8 mouse cellular contexts compared by ENCODE assay signal in genomic region chr9:107587833-107588639, GRCm38 (mm10). TPM values are rescaled to one million over a fixed set of nuclear protein-coding genes. Genes with fewer than 3 reads are reported as not detected.
DNase-seq lines count a peak whose midpoint lies in the region; ATAC-seq and TF ChIP-seq lines count a peak whose summit lies in the region.

No protein-coding gene starts in this region.

- H3K27ac ChIP-seq in embryonic fibroblast, embryonic 13.5 days (ENCODE audit: insufficient read depth, low read length), result no peak overlapping the region
- no peak overlapping the region for H3K27ac ChIP-seq in intestine, embryonic 14.5 days (ENCODE audit: low read depth)
- H3K27ac ChIP-seq in lung, embryonic 16.5 days (ENCODE audit: low read length), result no peak overlapping the region
- peak overlapping the region; percentile 50; the same call in 1 of the 2 replicates for H3K27ac ChIP-seq in stomach, postnatal 0 days (replicated peaks)

- H3K4me2 ChIP-seq in intestine, embryonic 14.5 days (ENCODE audit: low read length), result peak overlapping the region; percentile 89
- H3K4me2 ChIP-seq in lung, embryonic 16.5 days (ENCODE audit: low read depth, low read length), result peak overlapping the region; percentile 84
- H3K4me2 ChIP-seq in stomach, postnatal 0 days (replicated peaks; ENCODE audit: low read depth), result peak overlapping the region; percentile 74

- no peak; the same call in 1 of the 2 replicates for ATAC-seq in intestine, embryonic 14.5 days (replicated peaks; ENCODE audit: low FRiP score, low TSS enrichment, low read depth)
- ATAC-seq in lung, embryonic 16.5 days (ENCODE audit: low read depth), result no peak; the same call in 1 of the 2 replicates
- peak; percentile 1; the same call in 1 of the 2 replicates for ATAC-seq in stomach, postnatal 0 days (ENCODE audit: low FRiP score, low TSS enrichment)

- peak; percentile 53 for DNase-seq in gastrocnemius, postnatal 10 days
- DNase-seq in gastrocnemius, adult 18-20 months (ENCODE audit: low spot score), result no peak
- DNase-seq in ES-CJ7 (ENCODE audit: low read depth, low spot score), result peak; percentile 47
- DNase-seq in intestine, embryonic 14.5 days (ENCODE audit: low spot score), result no peak
- peak; percentile 69 for DNase-seq in stomach, postnatal 0 days (ENCODE audit: low spot score)
- no peak for DNase-seq in ovary, postnatal 14 days (ENCODE audit: low spot score)

- H3K4me1 ChIP-seq in embryonic fibroblast, embryonic 13.5 days (ENCODE audit: control insufficient read depth, insufficient read depth, low read length), result peaks cover 5% of the 10 kb centered on the region; the same call in 1 of the 2 replicates
- H3K4me1 ChIP-seq in intestine, embryonic 14.5 days (replicated peaks; ENCODE audit: control insufficient read depth, insufficient read depth, low read length), result peaks cover 11% of the 10 kb centered on the region
- H3K4me1 ChIP-seq in lung, embryonic 16.5 days (replicated peaks; ENCODE audit: control insufficient read depth, insufficient read depth, low read length), result peaks cover 16% of the 10 kb centered on the region
- H3K4me1 ChIP-seq in stomach, postnatal 0 days (replicated peaks; ENCODE audit: control insufficient read depth, insufficient read depth), result peaks cover 4% of the 10 kb centered on the region

- peaks cover 39% of the 10 kb centered on the region for H3K36me3 ChIP-seq in intestine, embryonic 14.5 days (ENCODE audit: control insufficient read depth, insufficient read depth, low read length)
- peaks cover 25% of the 10 kb centered on the region; the same call in 1 of the 2 replicates for H3K36me3 ChIP-seq in lung, embryonic 16.5 days (ENCODE audit: control insufficient read depth, insufficient read depth, low read length)
- peaks cover 25% of the 10 kb centered on the region; the same call in 1 of the 2 replicates for H3K36me3 ChIP-seq in stomach, postnatal 0 days (ENCODE audit: control insufficient read depth, insufficient read depth, low read length)

- TF ChIP-seq POLR2A in embryonic fibroblast, embryonic 13.5 days (IDR thresholded peaks at IDR 0.05; ENCODE audit: low read depth, low read length), result no peak

- no peak for TF ChIP-seq CTCF in embryonic fibroblast, embryonic 13.5 days (IDR thresholded peaks at IDR 0.05; ENCODE audit: borderline replicate concordance, insufficient read depth, low read length)
- no peak for TF ChIP-seq CTCF in stomach, postnatal 0 days (IDR thresholded peaks at IDR 0.05; ENCODE audit: low read depth)

- peak; percentile 65 for TF ChIP-seq EP300 in stomach, postnatal 0 days (optimal IDR thresholded peaks at IDR 0.05)

- WGBS in intestine, embryonic 14.5 days, result 3% methylated on average over 33 of the region's 33 CpGs
- WGBS in lung, embryonic 16.5 days, result 1% methylated on average over 33 of the region's 33 CpGs
- WGBS in stomach, postnatal 0 days, result 2% methylated on average over 33 of the region's 33 CpGs

- peak overlapping the region; percentile 65 for H3K9ac ChIP-seq in intestine, embryonic 14.5 days (ENCODE audit: low read length)
- peak overlapping the region; percentile 66 for H3K9ac ChIP-seq in lung, embryonic 16.5 days (ENCODE audit: low read length)
- peak overlapping the region; percentile 63 for H3K9ac ChIP-seq in stomach, postnatal 0 days (ENCODE audit: low read length)

- H3K27me3 ChIP-seq in intestine, embryonic 14.5 days (replicated peaks; ENCODE audit: control insufficient read depth, insufficient read depth, low read length), result no peaks in the 10 kb centered on the region
- no peaks in the 10 kb centered on the region for H3K27me3 ChIP-seq in lung, embryonic 16.5 days (ENCODE audit: control insufficient read depth, insufficient read depth, low read depth, low read length)
- no peaks in the 10 kb centered on the region for H3K27me3 ChIP-seq in stomach, postnatal 0 days (ENCODE audit: control insufficient read depth, insufficient read depth, low read length)

- peak overlapping the region; percentile 78 for H3K4me3 ChIP-seq in embryonic fibroblast, embryonic 13.5 days (ENCODE audit: insufficient read depth, low read length)
- H3K4me3 ChIP-seq in intestine, embryonic 14.5 days (ENCODE audit: low read depth, low read length), result peak overlapping the region; percentile 77
- peak overlapping the region; percentile 62 for H3K4me3 ChIP-seq in lung, embryonic 16.5 days (ENCODE audit: low read length)
- peak overlapping the region; percentile 56 for H3K4me3 ChIP-seq in stomach, postnatal 0 days (ENCODE audit: low read depth, low read length)

- H3K9me3 ChIP-seq in intestine, embryonic 14.5 days (ENCODE audit: control insufficient read depth, low read length), result no peaks in the 10 kb centered on the region
- no peaks in the 10 kb centered on the region for H3K9me3 ChIP-seq in lung, embryonic 16.5 days (ENCODE audit: control insufficient read depth, low read length)
- no peaks in the 10 kb centered on the region for H3K9me3 ChIP-seq in stomach, postnatal 0 days (ENCODE audit: control insufficient read depth, low read length)

RNA-seq across cellular contexts. Expression of gene Ifrd2, which starts 0.6 kb away (rescaled TPM):
- 10 to 100 TPM; 34.6 to 40.4 TPM for total RNA-seq in gastrocnemius, postnatal 10 days (2021)
- total RNA-seq in gastrocnemius, adult 18-20 months (2021), result 10 to 100 TPM; 44.6 to 49.7 TPM
- polyA plus RNA-seq in embryonic fibroblast, embryonic 13.5 days (2011; ENCODE audit: insufficient read length, low read depth, missing spikeins), result 31.1 and 31.5 TPM in 2 replicates
- polyA plus RNA-seq in intestine, embryonic 14.5 days (2014; fragmentation: Nextera tagmentation; extraction: Ambion mirVana), result 77.4 and 79.5 TPM in 2 replicates
- polyA plus RNA-seq in lung, embryonic 16.5 days (2015; fragmentation: Nextera tagmentation; extraction: Ambion mirVana), result 44.1 and 51.9 TPM in 2 replicates
- polyA plus RNA-seq in stomach, postnatal 0 days (2015; fragmentation: Nextera tagmentation; extraction: Ambion mirVana), result 35.5 and 42.7 TPM in 2 replicates

RNA-seq across cellular contexts. Expression of gene Hyal3, which starts 7.4 kb away (rescaled TPM):
- 1 to 10 TPM in 1 of 2 experiments, under 1 TPM in 1; 0.28 to 1.1 TPM for total RNA-seq in gastrocnemius, postnatal 10 days (2021)
- under 1 TPM; 0.19 to 0.23 TPM for total RNA-seq in gastrocnemius, adult 18-20 months (2021)
- polyA plus RNA-seq in embryonic fibroblast, embryonic 13.5 days (2011; ENCODE audit: insufficient read length, low read depth, missing spikeins), result 0.40 and 0.76 TPM in 2 replicates
- polyA plus RNA-seq in intestine, embryonic 14.5 days (2014; fragmentation: Nextera tagmentation; extraction: Ambion mirVana), result 0.87 and 1.4 TPM in 2 replicates
- polyA plus RNA-seq in lung, embryonic 16.5 days (2015; fragmentation: Nextera tagmentation; extraction: Ambion mirVana), result 0.97 and 1.6 TPM in 2 replicates
- polyA plus RNA-seq in stomach, postnatal 0 days (2015; fragmentation: Nextera tagmentation; extraction: Ambion mirVana), result 1.3 and 1.4 TPM in 2 replicates

RNA-seq across cellular contexts. Expression of gene Naa80, which starts 9.3 kb away (rescaled TPM):
- total RNA-seq in gastrocnemius, postnatal 10 days (2021), result 10 to 100 TPM; 12.1 to 15.7 TPM
- 10 to 100 TPM; 14.0 to 15.3 TPM for total RNA-seq in gastrocnemius, adult 18-20 months (2021)
- polyA plus RNA-seq in embryonic fibroblast, embryonic 13.5 days (2011; ENCODE audit: insufficient read length, low read depth, missing spikeins), result 11.3 and 15.4 TPM in 2 replicates
- polyA plus RNA-seq in intestine, embryonic 14.5 days (2014; fragmentation: Nextera tagmentation; extraction: Ambion mirVana), result 14.7 and 19.6 TPM in 2 replicates
- polyA plus RNA-seq in lung, embryonic 16.5 days (2015; fragmentation: Nextera tagmentation; extraction: Ambion mirVana), result 22.3 and 23.0 TPM in 2 replicates
- 13.3 and 14.7 TPM in 2 replicates for polyA plus RNA-seq in stomach, postnatal 0 days (2015; fragmentation: Nextera tagmentation; extraction: Ambion mirVana)

RNA-seq across cellular contexts. Expression of gene Hyal1, which starts 11.3 kb away (rescaled TPM):
- 1 to 10 TPM; 2.5 to 5.0 TPM for total RNA-seq in gastrocnemius, postnatal 10 days (2021)
- 1 to 10 TPM; 1.4 to 1.5 TPM for total RNA-seq in gastrocnemius, adult 18-20 months (2021)
- 13.9 and 15.6 TPM in 2 replicates for polyA plus RNA-seq in embryonic fibroblast, embryonic 13.5 days (2011; ENCODE audit: insufficient read length, low read depth, missing spikeins)
- polyA plus RNA-seq in intestine, embryonic 14.5 days (2014; fragmentation: Nextera tagmentation; extraction: Ambion mirVana), result 4.0 and 5.1 TPM in 2 replicates
- 10.1 and 13.8 TPM in 2 replicates for polyA plus RNA-seq in lung, embryonic 16.5 days (2015; fragmentation: Nextera tagmentation; extraction: Ambion mirVana)
- 7.2 and 8.0 TPM in 2 replicates for polyA plus RNA-seq in stomach, postnatal 0 days (2015; fragmentation: Nextera tagmentation; extraction: Ambion mirVana)

RNA-seq across cellular contexts. Expression of gene Hyal2, which starts 20.3 kb away (rescaled TPM):
- total RNA-seq in gastrocnemius, postnatal 10 days (2021), result 10 to 100 TPM; 14.4 to 27.5 TPM
- total RNA-seq in gastrocnemius, adult 18-20 months (2021), result 10 to 100 TPM; 14.0 to 25.3 TPM
- polyA plus RNA-seq in embryonic fibroblast, embryonic 13.5 days (2011; ENCODE audit: insufficient read length, low read depth, missing spikeins), result 28.0 and 34.4 TPM in 2 replicates
- 107 and 114 TPM in 2 replicates for polyA plus RNA-seq in intestine, embryonic 14.5 days (2014; fragmentation: Nextera tagmentation; extraction: Ambion mirVana)
- polyA plus RNA-seq in lung, embryonic 16.5 days (2015; fragmentation: Nextera tagmentation; extraction: Ambion mirVana), result 101 and 102 TPM in 2 replicates
- polyA plus RNA-seq in stomach, postnatal 0 days (2015; fragmentation: Nextera tagmentation; extraction: Ambion mirVana), result 49.6 and 50.4 TPM in 2 replicates

Comparison
In these comparisons a context has a peak if more than half of its experiments do, and no peak if none do; other contexts are left out.
1. DNase-seq: peak in gastrocnemius, postnatal 10 days (single experiment), ES-CJ7 (single experiment) and stomach, postnatal 0 days (single experiment); none in gastrocnemius, adult 18-20 months (single experiment), intestine, embryonic 14.5 days (single experiment) and ovary, postnatal 14 days (single experiment).
2. Peak in every context shown above with its lines, with median percentiles within 50 percentile points of each other: H3K4me3 ChIP-seq, H3K4me2 ChIP-seq and H3K9ac ChIP-seq.